Mouse (Mus musculus): ENCODE results near the gene Sh2d7.
"Not testable (repeated sequence)": the region's sequence is repeated elsewhere in the genome, so short reads cannot be mapped to it uniquely, and the experiment has no call there.

The Sh2d7 gene

GRCm38 (mm10) chr9:54544212-54544953 is 5.6 kb downstream of the Sh2d7 start:
- DNase-seq (ENCODE audit: low read depth, low spot score): no peak

- DNase-seq (ENCODE audit: low read depth, low spot score): no peak
These were observed 6.2 kb downstream of the Sh2d7 start for GRCm38 (mm10) chr9:54544954-54545315.

- peak; percentile 47 for DNase-seq (ENCODE audit: low read depth, low spot score)
These were observed 8.8 kb downstream of the Sh2d7 start for GRCm38 (mm10) chr9:54547536-54547935.

- no peak for DNase-seq (ENCODE audit: low read depth, low spot score)
These were observed 10.6 kb downstream of the Sh2d7 start for GRCm38 (mm10) chr9:54549433-54549832.

- DNase-seq (ENCODE audit: low read depth, low spot score): peak; percentile 41
These were observed 13.6 kb downstream of the Sh2d7 start for GRCm38 (mm10) chr9:54552409-54552808.

GRCm38 (mm10) chr9:54555044-54555443 is 16.3 kb downstream of the Sh2d7 start:
- DNase-seq (ENCODE audit: low read depth, low spot score): no peak

- no peak for DNase-seq (ENCODE audit: low read depth, low spot score)
These were observed 19.9 kb downstream of the Sh2d7 start for GRCm38 (mm10) chr9:54558731-54559130.

- peak; percentile 77 for DNase-seq (ENCODE audit: low read depth, low spot score)
These were observed 21.1 kb downstream of the Sh2d7 start, which contains the start of gene Cib2 for GRCm38 (mm10) chr9:54559771-54560471. Gene Cib2, minus strand, starts transcription at chr9:54560218.

- DNase-seq (ENCODE audit: low read depth, low spot score): peak; percentile 9
These were observed 22.2 kb downstream of the Sh2d7 start for GRCm38 (mm10) chr9:54560831-54561601.

GRCm38 (mm10) chr9:54566958-54567357 is 28.2 kb downstream of the Sh2d7 start:
- DNase-seq (ENCODE audit: low read depth, low spot score): no peak

GRCm38 (mm10) chr9:54568732-54569131 is 29.9 kb downstream of the Sh2d7 start:
- peak; percentile 60 for DNase-seq (ENCODE audit: low read depth, low spot score)

GRCm38 (mm10) chr9:54571130-54571839 is 32.5 kb downstream of the Sh2d7 start:
- no peak for DNase-seq (ENCODE audit: low read depth, low spot score)

- no peak for DNase-seq (ENCODE audit: low read depth, low spot score)
These were observed 44.9 kb downstream of the Sh2d7 start for GRCm38 (mm10) chr9:54583712-54584111.

- not testable (repeated sequence) for DNase-seq (ENCODE audit: low read depth, low spot score)
These were observed 45.3 kb downstream of the Sh2d7 start for GRCm38 (mm10) chr9:54584127-54584526.

GRCm38 (mm10) chr9:54585839-54586198 is 47.0 kb downstream of the Sh2d7 start:
- DNase-seq (ENCODE audit: low read depth, low spot score): no peak

- peak; percentile 98 for DNase-seq (ENCODE audit: low read depth, low spot score)
These were observed 47.6 kb downstream of the Sh2d7 start, which contains the start of gene Idh3a for GRCm38 (mm10) chr9:54586199-54587061. Gene Idh3a, plus strand, starts transcription at chr9:54586334.

- no peak for DNase-seq (ENCODE audit: low read depth, low spot score)
These were observed 49.1 kb downstream of the Sh2d7 start for GRCm38 (mm10) chr9:54587863-54588262.

- DNase-seq (ENCODE audit: low read depth, low spot score): peak; percentile 94
These were observed 54.9 kb downstream of the Sh2d7 start for GRCm38 (mm10) chr9:54593652-54594051.

Measured in ZHBTc4 (cell line).